Mouse (Mus musculus): ENCODE data around the gene Bmp6. TPM values are rescaled to one million over a fixed set of nuclear protein-coding genes. Genes with fewer than 3 reads are reported as not detected.

The Bmp6 gene
- polyA plus RNA-seq, 1 experiment from 2014 or later, result 0.25 TPM

GRCm38 (mm10) chr13:38437930-38438329 is 93.0 kb downstream of the Bmp6 start:
- 19% methylated on average over 5 of the region's 5 CpGs for WGBS (ENCODE audit: insufficient replicate concordance)
- Histone ChIP-seq H3K4me1 (replicated peaks) (no peaks in the 10 kb centered on the region), H3K9ac (no peak overlapping the region), H3K9me3 (replicated peaks) (no peaks in the 10 kb centered on the region), H3K4me2 (no peak overlapping the region), H3K4me3 (replicated peaks) (no peak overlapping the region), H3K27ac (replicated peaks) (no peak overlapping the region), H3K36me3 (replicated peaks) (no peaks in the 10 kb centered on the region), H3K27me3 (no peaks in the 10 kb centered on the region)
- ATAC-seq (ENCODE audit: insufficient read depth), result no peak

GRCm38 (mm10) chr13:38440240-38440639 is 95.3 kb downstream of the Bmp6 start:
- Histone ChIP-seq H3K27me3 (no peaks in the 10 kb centered on the region), H3K27ac (replicated peaks) (no peak overlapping the region), H3K36me3 (replicated peaks) (no peaks in the 10 kb centered on the region), H3K4me2 (no peak overlapping the region), H3K4me1 (replicated peaks) (no peaks in the 10 kb centered on the region), H3K9ac (no peak overlapping the region), H3K4me3 (replicated peaks) (no peak overlapping the region), H3K9me3 (replicated peaks) (no peaks in the 10 kb centered on the region)
- ATAC-seq (ENCODE audit: insufficient read depth), result no peak
- 55% methylated on average over 10 of the region's 10 CpGs for WGBS (ENCODE audit: insufficient replicate concordance)

GRCm38 (mm10) chr13:38448516-38449015 is 103.7 kb downstream of the Bmp6 start:
- Histone ChIP-seq H3K4me1 (replicated peaks) (no peaks in the 10 kb centered on the region), H3K9ac (no peak overlapping the region), H3K27me3 (no peaks in the 10 kb centered on the region), H3K27ac (replicated peaks) (no peak overlapping the region), H3K36me3 (replicated peaks) (no peaks in the 10 kb centered on the region), H3K9me3 (replicated peaks) (no peaks in the 10 kb centered on the region), H3K4me3 (replicated peaks) (no peak overlapping the region), H3K4me2 (no peak overlapping the region)
- no peak for ATAC-seq (ENCODE audit: insufficient read depth)
- 65% methylated on average over 6 of the region's 6 CpGs for WGBS (ENCODE audit: insufficient replicate concordance)

- Histone ChIP-seq H3K36me3 (replicated peaks) (no peaks in the 10 kb centered on the region), H3K27me3 (no peaks in the 10 kb centered on the region), H3K9me3 (replicated peaks) (no peaks in the 10 kb centered on the region), H3K4me1 (replicated peaks) (no peaks in the 10 kb centered on the region), H3K9ac (no peak overlapping the region), H3K4me2 (no peak overlapping the region), H3K4me3 (replicated peaks) (no peak overlapping the region), H3K27ac (replicated peaks) (no peak overlapping the region)
- ATAC-seq (ENCODE audit: insufficient read depth), result no peak
- WGBS (ENCODE audit: insufficient replicate concordance), result 53% methylated on average over 20 of the region's 20 CpGs
These were observed 105.4 kb downstream of the Bmp6 start for GRCm38 (mm10) chr13:38450051-38450971.

GRCm38 (mm10) chr13:38451446-38451845 is 106.5 kb downstream of the Bmp6 start:
- H3K27ac ChIP-seq (replicated peaks), result no peak overlapping the region
- no peaks in the 10 kb centered on the region for H3K4me1 ChIP-seq (replicated peaks)
- no peaks in the 10 kb centered on the region for H3K27me3 ChIP-seq
- no peaks in the 10 kb centered on the region for H3K36me3 ChIP-seq (replicated peaks)
- H3K4me3 ChIP-seq (replicated peaks), result no peak overlapping the region
- WGBS (ENCODE audit: insufficient replicate concordance), result 64% methylated on average over 5 of the region's 5 CpGs
- no peak overlapping the region for H3K4me2 ChIP-seq
- no peaks in the 10 kb centered on the region for H3K9me3 ChIP-seq (replicated peaks)
- no peak for ATAC-seq (ENCODE audit: insufficient read depth)
- H3K9ac ChIP-seq, result no peak overlapping the region

GRCm38 (mm10) chr13:38463410-38463809 is 118.5 kb downstream of the Bmp6 start:
- no peak for ATAC-seq (ENCODE audit: insufficient read depth)
- no peaks in the 10 kb centered on the region for H3K4me1 ChIP-seq (replicated peaks)
- H3K9ac ChIP-seq, result no peak overlapping the region
- no peak overlapping the region for H3K4me2 ChIP-seq
- H3K27me3 ChIP-seq, result no peaks in the 10 kb centered on the region; the same call in 1 of the 2 replicates
- H3K9me3 ChIP-seq (replicated peaks), result no peaks in the 10 kb centered on the region
- no peaks in the 10 kb centered on the region for H3K36me3 ChIP-seq (replicated peaks)
- H3K27ac ChIP-seq (replicated peaks), result no peak overlapping the region
- 38% methylated on average over 1 of the region's 1 CpGs for WGBS (ENCODE audit: insufficient replicate concordance)
- no peak overlapping the region for H3K4me3 ChIP-seq (replicated peaks)

GRCm38 (mm10) chr13:38470882-38471281 is 126.0 kb downstream of the Bmp6 start:
- no peak overlapping the region for H3K9ac ChIP-seq
- H3K27ac ChIP-seq (replicated peaks), result no peak overlapping the region
- H3K9me3 ChIP-seq (replicated peaks), result no peaks in the 10 kb centered on the region
- H3K4me1 ChIP-seq (replicated peaks), result no peaks in the 10 kb centered on the region
- H3K4me3 ChIP-seq (replicated peaks), result no peak overlapping the region
- no peaks in the 10 kb centered on the region for H3K36me3 ChIP-seq (replicated peaks)
- WGBS (ENCODE audit: insufficient replicate concordance), result 67% methylated on average over 5 of the region's 5 CpGs
- no peak overlapping the region for H3K4me2 ChIP-seq
- no peaks in the 10 kb centered on the region for H3K27me3 ChIP-seq
- ATAC-seq (ENCODE audit: insufficient read depth), result no peak

GRCm38 (mm10) chr13:38472636-38473035 is 127.7 kb downstream of the Bmp6 start:
- no peak overlapping the region for H3K27ac ChIP-seq (replicated peaks)

GRCm38 (mm10) chr13:38473497-38473896 is 128.6 kb downstream of the Bmp6 start:
- no peaks in the 10 kb centered on the region for H3K9me3 ChIP-seq (replicated peaks)
- H3K27me3 ChIP-seq, result no peaks in the 10 kb centered on the region
- no peak overlapping the region for H3K4me2 ChIP-seq
- no peaks in the 10 kb centered on the region for H3K4me1 ChIP-seq (replicated peaks)
- WGBS (ENCODE audit: insufficient replicate concordance), result 64% methylated on average over 6 of the region's 6 CpGs
- no peak overlapping the region for H3K27ac ChIP-seq (replicated peaks)
- no peak for ATAC-seq (ENCODE audit: insufficient read depth)
- no peak overlapping the region for H3K4me3 ChIP-seq (replicated peaks)
- no peaks in the 10 kb centered on the region for H3K36me3 ChIP-seq (replicated peaks)
- H3K9ac ChIP-seq, result no peak overlapping the region

More at GRCm38 (mm10) chr13:38472636-38473035, 127.7 kb downstream of the Bmp6 start:
- 63% methylated on average over 4 of the region's 4 CpGs for WGBS (ENCODE audit: insufficient replicate concordance)
- Histone ChIP-seq H3K9ac (no peak overlapping the region), H3K27me3 (no peaks in the 10 kb centered on the region), H3K4me1 (replicated peaks) (no peaks in the 10 kb centered on the region), H3K4me3 (replicated peaks) (no peak overlapping the region), H3K9me3 (replicated peaks) (no peaks in the 10 kb centered on the region), H3K36me3 (replicated peaks) (no peaks in the 10 kb centered on the region), H3K4me2 (no peak overlapping the region)
- no peak for ATAC-seq (ENCODE audit: insufficient read depth)

GRCm38 (mm10) chr13:38476936-38477335 is 132.0 kb downstream of the Bmp6 start:
- WGBS (ENCODE audit: insufficient replicate concordance), result 40% methylated on average over 8 of the region's 8 CpGs
- Histone ChIP-seq H3K36me3 (replicated peaks) (no peaks in the 10 kb centered on the region), H3K27ac (replicated peaks) (no peak overlapping the region)

GRCm38 (mm10) chr13:38481021-38481420 is 136.1 kb downstream of the Bmp6 start:
- H3K4me1 ChIP-seq (replicated peaks), result no peaks in the 10 kb centered on the region
- no peak overlapping the region for H3K9ac ChIP-seq
- H3K27me3 ChIP-seq, result no peaks in the 10 kb centered on the region
- no peak overlapping the region for H3K4me2 ChIP-seq
- H3K36me3 ChIP-seq (replicated peaks), result no peaks in the 10 kb centered on the region
- 68% methylated on average over 7 of the region's 7 CpGs for WGBS (ENCODE audit: insufficient replicate concordance)
- no peak overlapping the region for H3K27ac ChIP-seq (replicated peaks)
- no peaks in the 10 kb centered on the region for H3K9me3 ChIP-seq (replicated peaks)
- no peak for ATAC-seq (ENCODE audit: insufficient read depth)
- no peak overlapping the region for H3K4me3 ChIP-seq (replicated peaks)

More at GRCm38 (mm10) chr13:38476936-38477335, 132.0 kb downstream of the Bmp6 start:
- no peak overlapping the region for H3K4me3 ChIP-seq (replicated peaks)
- ATAC-seq (ENCODE audit: insufficient read depth), result no peak
- no peaks in the 10 kb centered on the region for H3K27me3 ChIP-seq
- H3K9ac ChIP-seq, result no peak overlapping the region
- no peaks in the 10 kb centered on the region for H3K9me3 ChIP-seq (replicated peaks)
- no peaks in the 10 kb centered on the region for H3K4me1 ChIP-seq (replicated peaks)
- no peak overlapping the region for H3K4me2 ChIP-seq

All from liver, embryonic 15.5 days (tissue).